Mouse (Mus musculus): ENCODE data around the gene Frzb. TPM values are rescaled to one million over a fixed set of nuclear protein-coding genes. Genes with fewer than 3 reads are reported as not detected.
A peak's percentile ranks its signal among the peaks of the same experiment; 100 is the strongest.
"Not testable (repeated sequence)": the region's sequence is repeated elsewhere in the genome, so short reads cannot be mapped to it uniquely, and the experiment has no call there.

Frzb gene
- 8.9 and 13.6 TPM in 2 replicates for polyA plus RNA-seq (2012; rRNA removed)

DNA sequence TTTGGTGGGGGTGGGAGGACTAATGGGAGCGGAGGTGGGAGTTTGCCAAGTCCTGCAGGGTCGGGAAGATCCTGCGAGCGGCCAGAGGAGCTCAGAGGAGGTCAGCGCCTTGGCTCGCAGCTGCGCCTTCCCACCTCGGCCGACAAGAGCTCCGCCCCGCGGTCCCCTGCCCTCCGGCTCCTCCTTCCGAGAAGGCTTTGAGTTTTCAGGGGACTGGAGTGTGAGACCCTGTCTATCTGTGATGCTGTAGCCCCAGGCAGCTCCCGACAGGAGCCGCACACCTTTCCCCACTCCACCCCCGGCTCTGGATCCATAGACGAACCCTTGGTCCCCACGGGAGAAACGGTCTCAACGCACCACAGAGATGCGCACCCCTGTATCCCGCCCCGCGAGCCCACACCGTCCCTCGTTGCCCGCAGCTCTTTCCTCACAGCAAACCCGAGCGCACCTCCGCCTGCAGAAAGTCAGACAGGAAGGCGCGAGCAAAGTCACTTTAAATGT, at the start of gene Frzb:
TSS of gene Frzb (minus strand) at position 335 of the 501 bp plus-strand sequence.
- Histone ChIP-seq H3K27me3 (ENCODE audit: control insufficient read depth, insufficient read depth, low read length) (peaks cover 10% of the 10 kb centered on the region), H3K4me1 (ENCODE audit: control insufficient read depth, insufficient read depth, insufficient read length) (no peaks in the 10 kb centered on the region), H3K36me3 (ENCODE audit: control insufficient read depth, insufficient read depth, low read length) (no peaks in the 10 kb centered on the region), H3K27ac (ENCODE audit: insufficient read depth, low read length) (peak within 1 kb of the TSS; percentile 47; the same call in 1 of the 2 replicates), H3K4me3 (ENCODE audit: extremely low read depth, insufficient read depth, insufficient read length) (peak within 1 kb of the TSS; percentile 34; the same call in 1 of the 2 replicates)
- 2% methylated on average over 33 of the region's 33 CpGs for WGBS
- TF ChIP-seq POLR2A (IDR thresholded peaks at IDR 0.05; ENCODE audit: low read depth, low read length) = no peak
- TF ChIP-seq CTCF (IDR thresholded peaks at IDR 0.05; ENCODE audit: extremely low read depth, insufficient read depth, insufficient read length, insufficient replicate concordance) = no peak
- DNase-seq (ENCODE audit: low read depth in 1 of 2, low spot score in 2 of 2) = no peak

DNA sequence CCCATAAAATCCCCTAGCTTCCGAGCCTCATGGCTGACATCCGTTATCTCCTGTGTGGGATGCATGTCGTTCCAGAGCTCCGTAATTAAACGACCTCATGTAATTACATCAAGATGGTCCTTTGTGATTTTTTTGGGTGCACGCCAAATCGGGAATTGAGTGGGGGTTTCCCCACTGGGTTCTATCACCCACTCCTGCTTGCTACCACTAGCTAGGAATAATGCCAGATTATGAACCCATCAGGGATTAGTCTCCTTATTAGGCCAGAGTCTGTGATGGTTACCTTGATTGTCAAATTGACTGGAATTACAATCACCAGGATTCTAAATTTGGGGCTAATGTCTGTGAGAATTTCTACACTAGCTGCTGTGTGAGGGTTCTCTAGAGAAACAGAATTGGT, 47.9 kb upstream of the Frzb start:
- not testable (repeated sequence) for H3K36me3 ChIP-seq (ENCODE audit: control insufficient read depth, insufficient read depth, low read length); H3K27me3 ChIP-seq (ENCODE audit: control insufficient read depth, insufficient read depth, low read length); H3K27ac ChIP-seq (ENCODE audit: insufficient read depth, low read length); H3K4me3 ChIP-seq (ENCODE audit: extremely low read depth, insufficient read depth, insufficient read length); DNase-seq (ENCODE audit: low read depth in 1 of 2, low spot score in 2 of 2); H3K4me1 ChIP-seq (ENCODE audit: control insufficient read depth, insufficient read depth, insufficient read length)
- 84% methylated on average over 7 of the region's 7 CpGs for WGBS

DNA sequence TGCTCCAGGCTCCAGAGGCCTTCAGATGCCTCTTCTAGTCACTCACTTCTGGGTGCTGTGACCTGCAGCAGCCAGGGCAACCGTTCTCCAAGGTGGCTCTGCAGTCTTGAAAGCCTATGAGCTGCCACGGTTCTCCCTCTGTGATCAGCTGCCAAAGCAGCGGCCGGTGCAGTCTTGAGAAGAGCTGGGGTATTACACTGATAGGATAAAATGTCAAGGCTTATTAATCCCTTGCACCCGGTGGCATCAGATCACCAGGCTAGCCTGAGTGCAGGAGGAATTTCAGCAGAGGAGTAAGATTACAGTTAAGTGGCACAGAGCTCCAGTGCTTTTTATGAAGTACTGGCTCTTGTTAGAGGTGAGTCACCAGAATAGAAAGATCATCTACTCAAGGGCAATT, 39.4 kb upstream of the Frzb start:
- Histone ChIP-seq H3K4me1 (ENCODE audit: control insufficient read depth, insufficient read depth, insufficient read length) (no peaks in the 10 kb centered on the region), H3K27ac (ENCODE audit: insufficient read depth, low read length) (no peak overlapping the region), H3K4me3 (ENCODE audit: extremely low read depth, insufficient read depth, insufficient read length) (no peak overlapping the region), H3K36me3 (ENCODE audit: control insufficient read depth, insufficient read depth, low read length) (no peaks in the 10 kb centered on the region), H3K27me3 (ENCODE audit: control insufficient read depth, insufficient read depth, low read length) (no peaks in the 10 kb centered on the region)
- 81% methylated on average over 5 of the region's 5 CpGs for WGBS
- DNase-seq (ENCODE audit: low read depth in 1 of 2, low spot score in 2 of 2) = no peak
- TF ChIP-seq CTCF (IDR thresholded peaks at IDR 0.05; ENCODE audit: extremely low read depth, insufficient read depth, insufficient read length, insufficient replicate concordance) = no peak

DNA sequence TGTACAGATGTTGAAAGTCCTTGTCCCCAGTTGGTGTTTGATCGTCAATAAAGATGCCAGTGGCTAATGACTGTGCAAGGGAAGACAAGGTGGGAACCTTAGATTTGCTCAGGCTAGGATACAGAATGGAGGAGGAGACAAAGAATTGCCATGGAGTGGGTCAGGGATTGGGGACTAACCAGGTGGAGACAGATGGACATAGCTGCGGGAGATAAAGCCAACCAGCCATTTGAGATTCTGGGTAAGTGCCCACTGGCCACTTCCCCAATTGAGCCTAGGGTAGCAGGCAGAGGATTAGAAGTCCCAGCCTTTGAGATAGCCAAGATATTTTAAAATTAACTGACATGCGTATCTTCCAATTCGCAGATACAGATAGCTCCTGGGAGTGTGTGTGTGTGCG, 37.5 kb upstream of the Frzb start:
- TF ChIP-seq POLR2A (IDR thresholded peaks at IDR 0.05; ENCODE audit: low read depth, low read length) (no peak), CTCF (IDR thresholded peaks at IDR 0.05; ENCODE audit: extremely low read depth, insufficient read depth, insufficient read length, insufficient replicate concordance) (no peak)
- H3K4me1 ChIP-seq (ENCODE audit: control insufficient read depth, insufficient read depth, insufficient read length) = no peaks in the 10 kb centered on the region
- no peak for DNase-seq (ENCODE audit: low read depth in 1 of 2, low spot score in 2 of 2)
- H3K27me3 ChIP-seq (ENCODE audit: control insufficient read depth, insufficient read depth, low read length) = no peaks in the 10 kb centered on the region
- H3K27ac ChIP-seq (ENCODE audit: insufficient read depth, low read length) = no peak overlapping the region
- 93% methylated on average over 5 of the region's 5 CpGs for WGBS
- no peak overlapping the region for H3K4me3 ChIP-seq (ENCODE audit: extremely low read depth, insufficient read depth, insufficient read length)
- no peaks in the 10 kb centered on the region for H3K36me3 ChIP-seq (ENCODE audit: control insufficient read depth, insufficient read depth, low read length)

DNA sequence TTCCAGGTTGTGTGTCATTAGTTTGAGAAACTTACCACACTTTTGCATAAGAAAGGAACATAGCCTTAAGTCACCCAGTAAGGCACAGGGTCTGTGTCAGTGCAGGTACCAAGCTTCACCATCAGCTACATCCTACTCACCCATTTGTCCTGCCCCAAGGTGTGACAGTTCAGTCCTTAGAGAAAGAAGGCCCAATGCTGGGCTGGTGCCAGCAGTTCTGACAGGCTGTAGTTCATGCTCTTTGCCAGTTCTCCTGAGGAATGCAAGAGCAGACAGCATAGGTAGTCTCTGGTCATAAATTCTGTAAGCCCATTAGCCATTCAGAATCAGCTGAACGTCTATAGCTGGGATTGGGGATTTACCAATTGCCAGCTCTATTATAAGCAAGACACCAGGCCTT, 28.4 kb upstream of the Frzb start:
- Histone ChIP-seq H3K36me3 (ENCODE audit: control insufficient read depth, insufficient read depth, low read length) (no peaks in the 10 kb centered on the region), H3K4me1 (ENCODE audit: control insufficient read depth, insufficient read depth, insufficient read length) (no peaks in the 10 kb centered on the region), H3K27ac (ENCODE audit: insufficient read depth, low read length) (no peak overlapping the region), H3K27me3 (ENCODE audit: control insufficient read depth, insufficient read depth, low read length) (no peaks in the 10 kb centered on the region), H3K4me3 (ENCODE audit: extremely low read depth, insufficient read depth, insufficient read length) (no peak overlapping the region)
- WGBS = 91% methylated on average over 1 of the region's 1 CpGs
- no peak for DNase-seq (ENCODE audit: low read depth in 1 of 2, low spot score in 2 of 2)
- TF ChIP-seq POLR2A (IDR thresholded peaks at IDR 0.05; ENCODE audit: low read depth, low read length) = no peak
- no peak for TF ChIP-seq CTCF (IDR thresholded peaks at IDR 0.05; ENCODE audit: extremely low read depth, insufficient read depth, insufficient read length, insufficient replicate concordance)

DNA sequence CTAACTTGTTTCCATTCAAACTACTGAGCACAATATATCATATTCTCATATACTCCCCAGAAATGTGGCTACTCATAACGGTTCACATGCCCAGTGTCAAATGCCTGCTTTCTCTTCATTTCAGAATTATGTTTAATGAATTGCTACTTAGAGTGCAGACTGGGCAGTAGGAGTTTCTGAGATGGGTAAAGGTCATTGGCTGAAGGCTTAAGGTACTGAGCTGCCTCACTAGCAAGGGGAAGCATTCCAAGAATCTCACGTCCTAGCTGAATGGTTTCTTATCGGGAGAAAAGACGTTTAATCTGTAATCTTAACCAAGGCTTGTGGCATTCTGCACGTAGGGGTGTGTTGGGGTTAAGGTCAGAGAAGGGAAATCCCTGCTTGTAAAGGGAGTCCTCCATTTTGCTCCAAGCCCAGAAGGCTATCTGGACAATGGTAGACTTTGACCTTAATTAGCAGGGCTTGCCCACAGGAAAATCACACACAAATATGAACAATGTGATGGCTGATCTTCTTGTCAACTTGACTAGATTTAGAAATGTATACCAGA, 26.9 kb upstream of the Frzb start:
- DNase-seq (ENCODE audit: low read depth in 1 of 2, low spot score in 2 of 2) = no peak
- TF ChIP-seq CTCF (IDR thresholded peaks at IDR 0.05; ENCODE audit: extremely low read depth, insufficient read depth, insufficient read length, insufficient replicate concordance) (no peak), POLR2A (IDR thresholded peaks at IDR 0.05; ENCODE audit: low read depth, low read length) (no peak)
- 81% methylated on average over 5 of the region's 5 CpGs for WGBS
- Histone ChIP-seq H3K36me3 (ENCODE audit: control insufficient read depth, insufficient read depth, low read length) (no peaks in the 10 kb centered on the region), H3K4me1 (ENCODE audit: control insufficient read depth, insufficient read depth, insufficient read length) (no peaks in the 10 kb centered on the region), H3K4me3 (ENCODE audit: extremely low read depth, insufficient read depth, insufficient read length) (no peak overlapping the region), H3K27me3 (ENCODE audit: control insufficient read depth, insufficient read depth, low read length) (no peaks in the 10 kb centered on the region), H3K27ac (ENCODE audit: insufficient read depth, low read length) (no peak overlapping the region)

DNA sequence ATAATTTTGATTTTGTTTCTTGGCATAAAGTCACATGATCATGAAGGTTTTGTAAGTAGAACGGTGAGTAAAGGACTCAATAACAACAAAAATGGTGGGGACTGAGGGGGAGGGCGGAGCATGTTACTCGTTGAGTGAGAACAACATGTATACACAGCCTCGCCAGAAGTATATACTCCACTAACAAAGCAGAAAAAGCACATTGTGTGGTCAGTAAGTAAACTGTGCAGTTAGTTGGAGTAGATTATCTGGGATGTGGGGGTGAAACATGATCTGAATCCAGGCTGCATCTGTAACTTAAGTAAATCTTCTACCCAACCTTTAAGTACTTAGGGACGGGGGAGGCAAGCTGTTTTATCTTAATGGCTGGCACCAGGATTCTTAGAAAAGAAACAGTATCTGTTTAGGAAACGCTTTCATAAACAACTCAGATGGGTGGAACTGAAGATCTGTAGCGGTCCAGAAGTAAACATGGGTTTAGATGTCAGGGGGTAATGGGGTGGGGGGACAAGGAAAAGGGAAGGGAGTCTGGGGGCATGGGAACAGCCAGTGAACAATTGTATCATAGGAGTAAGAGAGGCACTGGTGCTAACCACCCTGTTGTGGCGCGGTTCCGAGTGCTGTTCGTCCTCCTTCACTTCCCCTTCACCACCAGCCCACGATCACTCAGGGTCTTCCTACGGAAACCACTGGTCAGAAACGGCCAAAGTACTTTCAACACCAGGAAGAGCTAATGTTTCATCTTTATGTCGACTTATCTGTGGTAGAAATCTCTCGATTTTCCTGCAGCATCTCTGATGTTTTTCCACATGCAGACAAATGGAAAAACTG, 18.8 kb upstream of the Frzb start:
- Histone ChIP-seq H3K4me3 (ENCODE audit: extremely low read depth, insufficient read depth, insufficient read length) (no peak overlapping the region), H3K27ac (ENCODE audit: insufficient read depth, low read length) (no peak overlapping the region), H3K27me3 (ENCODE audit: control insufficient read depth, insufficient read depth, low read length) (no peaks in the 10 kb centered on the region), H3K36me3 (ENCODE audit: control insufficient read depth, insufficient read depth, low read length) (no peaks in the 10 kb centered on the region), H3K4me1 (ENCODE audit: control insufficient read depth, insufficient read depth, insufficient read length) (no peaks in the 10 kb centered on the region)
- TF ChIP-seq CTCF (IDR thresholded peaks at IDR 0.05; ENCODE audit: extremely low read depth, insufficient read depth, insufficient read length, insufficient replicate concordance) (no peak), POLR2A (IDR thresholded peaks at IDR 0.05; ENCODE audit: low read depth, low read length) (no peak)
- DNase-seq (ENCODE audit: low read depth in 1 of 2, low spot score in 2 of 2) = no peak
- WGBS = 50% methylated on average over 16 of the region's 16 CpGs

All from spleen, adult 2 months (tissue).